Mouse (Mus musculus): ENCODE measurements at regions not wholly inside any gene's neighbourhood (a gene's known extent, or its start where the extent isn't known, plus 50 kb on each side); places are given as distances from the start of the nearest gene placed in this dataset.

DNA sequence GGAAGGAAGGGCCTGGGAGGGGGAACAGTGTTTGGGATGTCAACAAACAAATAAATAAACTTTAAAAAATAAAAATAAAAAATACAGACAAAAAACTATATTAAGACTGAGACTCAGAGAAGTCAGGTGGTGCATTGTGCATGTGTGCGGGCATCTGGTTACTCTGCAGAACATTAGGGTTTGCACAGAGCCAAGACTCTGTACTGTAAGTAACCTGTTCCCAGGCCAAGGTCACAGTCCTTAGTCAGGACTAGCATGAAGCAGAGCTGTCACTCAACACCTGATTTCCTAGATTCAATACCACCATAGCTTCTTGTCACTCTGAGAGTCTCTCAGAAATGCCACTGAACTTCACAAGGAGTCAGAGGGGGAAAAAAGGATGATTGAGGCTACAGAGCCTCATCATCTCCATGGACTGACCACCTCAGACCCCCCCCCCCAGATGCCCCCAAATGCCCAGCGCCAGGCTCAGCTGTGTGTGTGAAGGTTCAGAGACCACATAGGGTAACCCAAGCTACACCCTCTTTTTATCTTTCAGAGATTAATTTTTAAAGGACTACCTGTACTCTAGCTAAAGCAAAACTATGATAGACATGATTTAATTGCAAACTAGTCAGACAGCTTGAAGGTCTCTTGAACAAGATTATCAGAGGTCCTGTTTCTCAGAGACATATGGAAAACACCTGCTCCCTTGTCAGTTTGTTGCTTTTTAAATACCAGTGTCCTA lies 106.2 kb upstream of the Nfe2l3 start:
- no peaks in the 10 kb centered on the region for H3K27me3 ChIP-seq (ENCODE audit: low read depth, poor library complexity, severe bottlenecking)
- H3K9me3 ChIP-seq (replicated peaks), result no peaks in the 10 kb centered on the region
- H3K27ac ChIP-seq (replicated peaks), result no peak overlapping the region
- no peaks in the 10 kb centered on the region for H3K36me3 ChIP-seq
- H3K4me1 ChIP-seq, result peaks cover 5% of the 10 kb centered on the region
- DNase-seq (ENCODE audit: low spot score), result no peak
- no peak overlapping the region for H3K4me3 ChIP-seq
- 97% methylated on average over 2 of the region's 2 CpGs for WGBS

DNA sequence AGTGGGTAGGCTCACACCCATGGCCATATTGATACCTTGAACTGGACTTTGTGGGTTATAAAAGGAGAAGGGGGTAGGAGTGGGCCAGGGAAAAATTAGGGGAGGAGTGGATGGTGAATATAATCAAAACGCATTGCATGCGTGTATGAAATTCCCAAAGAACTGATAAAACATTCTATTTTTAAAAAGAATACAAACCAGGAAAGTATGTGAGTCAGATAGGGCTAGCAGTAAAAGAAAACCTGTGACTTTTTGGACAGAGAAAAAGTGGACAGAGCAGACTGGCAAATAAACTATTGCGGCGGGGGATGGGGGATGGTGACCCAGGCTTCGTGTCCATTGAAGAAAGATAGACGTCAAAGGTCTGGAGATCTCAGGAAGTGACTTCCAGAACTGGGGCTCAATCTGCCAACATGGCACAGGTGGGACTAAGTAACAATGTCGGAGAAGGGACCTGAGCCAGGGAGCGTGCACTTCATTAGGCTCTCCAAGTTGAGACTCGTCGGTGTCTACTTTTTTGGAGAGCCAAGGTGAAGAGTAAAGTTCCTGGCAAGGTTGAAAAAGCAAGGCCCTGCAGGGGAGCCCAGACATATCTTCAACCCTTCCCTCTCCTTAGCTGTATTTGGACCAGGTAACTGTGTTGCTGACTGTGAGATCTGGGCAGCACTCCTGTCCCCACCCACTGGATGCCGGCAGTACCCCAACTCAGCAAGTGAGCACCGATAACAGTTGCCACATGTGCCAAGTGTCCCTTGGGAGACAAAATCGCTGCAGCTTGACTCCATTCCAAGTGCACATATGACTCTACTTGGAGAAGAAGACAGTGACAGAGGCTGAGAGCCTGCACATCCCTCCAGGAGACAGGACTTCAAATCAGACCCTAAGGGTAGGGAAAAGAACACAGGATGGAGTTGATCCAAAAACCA lies 103.1 kb upstream of the Nfe2l3 start:
- WGBS, result 89% methylated on average over 13 of the region's 13 CpGs
- Histone ChIP-seq H3K4me1 (peaks cover 21% of the 10 kb centered on the region), H3K36me3 (no peaks in the 10 kb centered on the region), H3K27ac (replicated peaks) (no peak overlapping the region), H3K27me3 (ENCODE audit: low read depth, poor library complexity, severe bottlenecking) (no peaks in the 10 kb centered on the region), H3K4me3 (no peak overlapping the region), H3K9me3 (replicated peaks) (no peaks in the 10 kb centered on the region)
- DNase-seq (ENCODE audit: low spot score), result no peak

- Histone ChIP-seq H3K9me3 (replicated peaks) (no peaks in the 10 kb centered on the region), H3K27me3 (ENCODE audit: low read depth, poor library complexity, severe bottlenecking) (no peaks in the 10 kb centered on the region), H3K36me3 (no peaks in the 10 kb centered on the region), H3K4me3 (no peak overlapping the region), H3K4me1 (peaks cover 23% of the 10 kb centered on the region), H3K27ac (replicated peaks) (no peak overlapping the region)
- no peak for DNase-seq (ENCODE audit: low spot score)
- 76% methylated on average over 5 of the region's 5 CpGs for WGBS
Measured at GRCm38 (mm10) chr6:51330069-51330706, 102.3 kb upstream of the Nfe2l3 start.

DNA sequence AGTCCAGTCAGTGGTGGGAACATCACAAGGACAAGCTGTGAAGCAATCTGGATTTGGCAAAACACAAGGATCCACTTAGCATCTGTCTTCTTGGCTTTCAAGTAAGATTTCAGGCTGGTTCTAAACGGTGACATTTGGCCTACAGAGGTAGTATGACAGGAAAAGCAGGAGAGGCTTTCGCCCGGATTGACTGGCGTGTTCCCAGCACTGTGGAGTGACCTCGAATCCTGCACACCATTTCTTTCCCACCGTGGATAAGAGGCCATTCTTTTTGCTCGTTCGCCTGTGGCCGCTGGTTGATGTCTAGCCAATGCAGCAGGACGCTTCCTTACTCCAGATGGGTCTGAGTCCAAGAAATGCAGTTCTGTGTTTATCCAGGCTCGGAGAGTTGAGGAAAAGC lies 99.6 kb upstream of the Nfe2l3 start:
- 64% methylated on average over 11 of the region's 11 CpGs for WGBS
- no peaks in the 10 kb centered on the region for H3K9me3 ChIP-seq (replicated peaks)
- H3K4me3 ChIP-seq, result no peak overlapping the region
- H3K27me3 ChIP-seq (ENCODE audit: low read depth, poor library complexity, severe bottlenecking), result no peaks in the 10 kb centered on the region
- H3K36me3 ChIP-seq, result no peaks in the 10 kb centered on the region
- H3K27ac ChIP-seq (replicated peaks), result no peak overlapping the region
- H3K4me1 ChIP-seq, result peaks cover 23% of the 10 kb centered on the region
- DNase-seq (ENCODE audit: low spot score), result no peak

- peaks cover 23% of the 10 kb centered on the region for H3K4me1 ChIP-seq
- H3K4me3 ChIP-seq, result no peak overlapping the region
- no peak overlapping the region for H3K27ac ChIP-seq (replicated peaks)
- WGBS, result 63% methylated on average over 7 of the region's 7 CpGs
- no peaks in the 10 kb centered on the region for H3K36me3 ChIP-seq
- DNase-seq (ENCODE audit: low spot score), result no peak
- H3K9me3 ChIP-seq (replicated peaks), result no peaks in the 10 kb centered on the region
- H3K27me3 ChIP-seq (ENCODE audit: low read depth, poor library complexity, severe bottlenecking), result no peaks in the 10 kb centered on the region
Measured at GRCm38 (mm10) chr6:51333722-51334360, 98.6 kb upstream of the Nfe2l3 start.

- H3K27ac ChIP-seq (replicated peaks), result peak overlapping the region; percentile 17; the same call in 1 of the 2 replicates
- no peaks in the 10 kb centered on the region for H3K36me3 ChIP-seq
- peaks cover 23% of the 10 kb centered on the region for H3K4me1 ChIP-seq
- no peak for DNase-seq (ENCODE audit: low spot score)
- no peaks in the 10 kb centered on the region for H3K9me3 ChIP-seq (replicated peaks)
- H3K4me3 ChIP-seq, result no peak overlapping the region
- 76% methylated on average over 5 of the region's 5 CpGs for WGBS
- no peaks in the 10 kb centered on the region for H3K27me3 ChIP-seq (ENCODE audit: low read depth, poor library complexity, severe bottlenecking)
Measured at GRCm38 (mm10) chr6:51335314-51335713, 97.2 kb upstream of the Nfe2l3 start.

DNA sequence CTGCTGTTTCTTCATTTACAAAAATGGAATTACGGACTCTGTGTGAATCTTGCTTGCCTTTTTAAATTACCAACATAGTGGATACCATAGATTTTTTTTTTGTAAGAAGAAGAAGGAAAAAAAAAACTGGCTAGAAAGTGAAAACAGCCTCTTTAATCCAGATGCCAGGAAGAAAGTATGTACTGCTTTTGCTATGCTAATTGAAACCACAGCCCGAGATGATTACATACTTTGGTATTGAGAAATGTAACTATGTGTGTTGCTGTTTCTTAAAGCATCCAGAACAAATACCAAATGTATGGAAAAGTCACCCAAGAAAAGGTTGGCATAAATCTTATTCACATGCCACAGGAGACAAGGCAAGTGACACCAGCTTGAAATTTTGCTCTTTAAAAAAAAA lies 93.2 kb upstream of the Nfe2l3 start:
- H3K36me3 ChIP-seq, result no peaks in the 10 kb centered on the region
- WGBS, result 81% methylated on average over 2 of the region's 2 CpGs
- DNase-seq (ENCODE audit: low spot score), result no peak
- no peaks in the 10 kb centered on the region for H3K27me3 ChIP-seq (ENCODE audit: low read depth, poor library complexity, severe bottlenecking)
- H3K27ac ChIP-seq (replicated peaks), result no peak overlapping the region
- no peaks in the 10 kb centered on the region for H3K9me3 ChIP-seq (replicated peaks)
- peaks cover 6% of the 10 kb centered on the region for H3K4me1 ChIP-seq
- no peak overlapping the region for H3K4me3 ChIP-seq

- H3K27ac ChIP-seq (replicated peaks), result no peak overlapping the region
- no peak for DNase-seq (ENCODE audit: low spot score)
- 93% methylated on average over 9 of the region's 9 CpGs for whole genome bisulfite sequencing
- H3K4me3 ChIP-seq, result no peak overlapping the region
- no peaks in the 10 kb centered on the region for H3K9me3 ChIP-seq (replicated peaks)
- no peaks in the 10 kb centered on the region for H3K36me3 ChIP-seq
- no peaks in the 10 kb centered on the region for H3K4me1 ChIP-seq
- H3K27me3 ChIP-seq (ENCODE audit: low read depth, poor library complexity, severe bottlenecking), result no peaks in the 10 kb centered on the region
Measured at GRCm38 (mm10) chr6:51347721-51348120, 84.7 kb upstream of the Nfe2l3 start.

GRCm38 (mm10) chr6:51349771-51350170 lies 82.7 kb upstream of the Nfe2l3 start:
- no peaks in the 10 kb centered on the region for H3K36me3 ChIP-seq
- no peaks in the 10 kb centered on the region for H3K27me3 ChIP-seq (ENCODE audit: low read depth, poor library complexity, severe bottlenecking)
- DNase-seq (ENCODE audit: low spot score), result no peak
- WGBS, result 75% methylated on average over 3 of the region's 3 CpGs
- H3K4me1 ChIP-seq, result no peaks in the 10 kb centered on the region
- H3K27ac ChIP-seq (replicated peaks), result no peak overlapping the region
- no peak overlapping the region for H3K4me3 ChIP-seq
- H3K9me3 ChIP-seq (replicated peaks), result no peaks in the 10 kb centered on the region

DNA sequence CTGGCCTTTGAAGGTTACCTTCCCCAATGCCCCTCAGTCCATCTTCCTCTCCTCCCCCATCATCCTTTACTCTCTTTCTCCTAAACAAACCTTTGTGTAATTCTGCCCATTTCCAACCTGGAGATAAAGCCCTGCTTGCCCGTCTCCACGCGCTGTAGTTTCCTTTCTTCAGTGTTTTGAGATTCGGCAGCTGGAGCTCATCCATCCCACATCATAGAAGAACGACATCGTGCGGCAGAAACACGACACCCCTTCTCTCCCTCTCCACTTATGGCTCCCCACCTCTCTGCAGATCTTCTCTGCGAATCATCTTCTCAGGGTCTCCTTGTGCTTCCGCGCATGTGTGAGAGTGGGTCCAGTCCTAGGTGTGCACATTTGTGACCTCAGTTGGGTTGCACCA lies 77.4 kb upstream of the Nfe2l3 start:
- no peak for DNase-seq (ENCODE audit: low spot score)
- no peak overlapping the region for H3K4me3 ChIP-seq
- H3K36me3 ChIP-seq, result no peaks in the 10 kb centered on the region
- H3K27ac ChIP-seq (replicated peaks), result no peak overlapping the region
- H3K9me3 ChIP-seq (replicated peaks), result no peaks in the 10 kb centered on the region
- 89% methylated on average over 11 of the region's 11 CpGs for WGBS
- no peaks in the 10 kb centered on the region for H3K27me3 ChIP-seq (ENCODE audit: low read depth, poor library complexity, severe bottlenecking)
- H3K4me1 ChIP-seq, result no peaks in the 10 kb centered on the region

- 85% methylated on average over 12 of the region's 12 CpGs for WGBS
- H3K27ac ChIP-seq (replicated peaks), result no peak overlapping the region
- H3K9me3 ChIP-seq (replicated peaks), result no peaks in the 10 kb centered on the region
- H3K4me3 ChIP-seq, result no peak overlapping the region
- no peaks in the 10 kb centered on the region for H3K27me3 ChIP-seq (ENCODE audit: low read depth, poor library complexity, severe bottlenecking)
- H3K36me3 ChIP-seq, result no peaks in the 10 kb centered on the region
- no peak for DNase-seq (ENCODE audit: low spot score)
- peaks cover 28% of the 10 kb centered on the region for H3K4me1 ChIP-seq
Measured at GRCm38 (mm10) chr6:51361611-51362180, 70.8 kb upstream of the Nfe2l3 start.

DNA sequence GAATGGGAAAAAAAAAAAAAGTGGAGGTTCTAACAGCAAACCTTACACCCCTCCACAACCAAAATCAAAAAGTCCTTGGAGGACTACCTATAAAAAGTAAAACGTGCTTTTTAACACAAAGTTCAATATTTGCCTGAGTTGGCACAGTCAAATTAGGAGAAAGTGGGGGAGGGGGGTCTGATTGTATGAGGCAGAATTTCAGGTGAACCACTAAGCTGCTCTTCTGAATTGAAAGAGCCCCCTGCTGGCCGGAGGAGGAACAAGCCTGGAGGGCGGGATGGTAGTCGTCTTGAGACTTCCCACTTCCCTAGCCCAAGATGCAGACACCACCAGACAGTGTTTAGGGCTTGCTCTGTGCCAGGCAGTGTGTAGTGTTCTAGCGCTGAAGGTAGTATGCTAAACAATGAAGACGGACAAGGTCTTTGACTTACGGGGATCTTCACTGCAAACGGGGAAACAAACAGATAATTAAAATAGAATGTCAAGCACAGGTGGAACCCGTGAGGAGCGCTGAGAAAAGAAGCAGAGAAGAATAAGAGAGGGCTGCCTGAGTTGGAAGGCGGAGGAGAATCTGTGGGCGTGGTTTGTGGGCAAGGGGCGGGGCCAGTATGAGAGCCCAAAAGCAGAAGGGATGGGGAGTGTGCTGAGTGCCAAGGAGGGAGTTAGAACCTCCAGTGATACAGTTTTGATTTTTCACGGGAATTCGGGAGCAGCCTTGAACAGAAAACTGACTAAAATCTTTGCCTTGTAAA lies 69.8 kb upstream of the Nfe2l3 start:
- H3K4me1 ChIP-seq, result peaks cover 28% of the 10 kb centered on the region
- WGBS, result 6% methylated on average over 15 of the region's 15 CpGs
- H3K9me3 ChIP-seq (replicated peaks), result no peaks in the 10 kb centered on the region
- peak; percentile 85 for DNase-seq (ENCODE audit: low spot score)
- no peak overlapping the region for H3K27ac ChIP-seq (replicated peaks)
- peak overlapping the region; percentile 37 for H3K4me3 ChIP-seq
- H3K36me3 ChIP-seq, result no peaks in the 10 kb centered on the region
- H3K27me3 ChIP-seq (ENCODE audit: low read depth, poor library complexity, severe bottlenecking), result no peaks in the 10 kb centered on the region

Measured in midbrain, embryonic 10.5 days (tissue).